Mouse (Mus musculus): ENCODE measurements around the gene Pkd1. TPM values are rescaled to one million over a fixed set of nuclear protein-coding genes. Genes with fewer than 3 reads are reported as not detected.

Gene Pkd1
- polyA plus RNA-seq, 1 experiment from 2014 or later, result 31.6 TPM

DNA sequence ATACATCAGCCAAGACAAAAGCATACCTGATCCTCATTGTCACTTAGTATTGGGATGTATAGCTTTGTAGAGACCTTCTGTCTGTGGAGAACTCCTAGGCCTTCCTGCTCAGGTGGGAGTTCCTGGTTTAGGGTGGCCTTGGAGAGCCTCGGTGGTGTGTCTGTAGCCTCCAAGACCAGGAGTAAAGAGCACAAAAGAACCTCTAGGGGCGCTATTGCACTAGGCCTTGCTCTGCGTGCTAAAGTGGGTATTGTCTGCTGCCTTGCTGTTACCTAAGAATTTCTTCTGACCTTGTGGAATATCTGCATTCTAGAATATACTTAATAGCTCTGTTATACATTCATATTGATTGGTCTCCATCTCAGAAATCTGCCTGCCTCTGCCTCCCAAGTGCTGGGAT is 9.3 kb upstream of the Pkd1 start:
- Histone ChIP-seq H3K4me1 (ENCODE audit: control insufficient read depth, insufficient read depth, low read length) (no peaks in the 10 kb centered on the region), H3K36me3 (ENCODE audit: control insufficient read depth, insufficient read depth, low read length) (no peaks in the 10 kb centered on the region), H3K4me3 (ENCODE audit: low read length) (no peak overlapping the region), H3K27ac (ENCODE audit: low read depth, low read length) (no peak overlapping the region), H3K4me2 (replicated peaks; ENCODE audit: low read depth, low read length) (no peak overlapping the region), H3K27me3 (ENCODE audit: control insufficient read depth, insufficient read depth, low read length) (no peaks in the 10 kb centered on the region), H3K9ac (ENCODE audit: low read depth, low read length) (no peak overlapping the region), H3K9me3 (ENCODE audit: control insufficient read depth, low read length) (no peaks in the 10 kb centered on the region)
- 0 out of 2 replicates have a peak, but pooled peaks have one; percentile 53 for ATAC-seq (ENCODE audit: low FRiP score, low TSS enrichment)
- WGBS, result 8% methylated on average over 3 of the region's 3 CpGs

DNA sequence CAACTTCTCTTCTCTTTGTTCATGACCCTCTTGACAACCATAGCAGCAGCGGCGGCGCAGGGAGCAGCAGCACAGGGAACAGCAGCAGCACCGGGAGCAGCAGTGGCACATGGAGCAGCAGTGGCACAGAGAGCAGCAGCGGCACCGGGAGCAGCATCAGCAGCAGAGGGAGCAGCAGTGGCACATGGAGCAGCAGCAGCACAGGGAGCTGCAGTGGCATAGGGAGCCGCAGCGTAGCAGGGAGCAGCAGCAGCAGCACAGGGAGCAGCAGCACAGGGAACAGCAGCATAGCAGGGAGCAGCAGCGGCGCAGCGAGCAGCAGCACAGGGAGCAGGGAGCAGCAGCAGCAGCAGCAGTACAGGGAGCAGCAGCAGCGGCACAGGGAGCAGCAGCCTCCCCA is 5.0 kb upstream of the Pkd1 start:
- no peak overlapping the region for H3K27ac ChIP-seq (ENCODE audit: low read depth, low read length)
- peak overlapping the region; percentile 26 for H3K4me2 ChIP-seq (replicated peaks; ENCODE audit: low read depth, low read length)
- H3K9me3 ChIP-seq (ENCODE audit: control insufficient read depth, low read length), result no peaks in the 10 kb centered on the region
- no peak overlapping the region for H3K4me3 ChIP-seq (ENCODE audit: low read length)
- H3K9ac ChIP-seq (ENCODE audit: low read depth, low read length), result peak overlapping the region; percentile 28; the same call in 1 of the 2 replicates
- H3K36me3 ChIP-seq (ENCODE audit: control insufficient read depth, insufficient read depth, low read length), result no peaks in the 10 kb centered on the region
- WGBS, result 18% methylated on average over 12 of the region's 12 CpGs
- H3K27me3 ChIP-seq (ENCODE audit: control insufficient read depth, insufficient read depth, low read length), result no peaks in the 10 kb centered on the region; the same call in 1 of the 2 replicates
- no peaks in the 10 kb centered on the region for H3K4me1 ChIP-seq (ENCODE audit: control insufficient read depth, insufficient read depth, low read length)
- ATAC-seq (ENCODE audit: low FRiP score, low TSS enrichment), result no peak

DNA sequence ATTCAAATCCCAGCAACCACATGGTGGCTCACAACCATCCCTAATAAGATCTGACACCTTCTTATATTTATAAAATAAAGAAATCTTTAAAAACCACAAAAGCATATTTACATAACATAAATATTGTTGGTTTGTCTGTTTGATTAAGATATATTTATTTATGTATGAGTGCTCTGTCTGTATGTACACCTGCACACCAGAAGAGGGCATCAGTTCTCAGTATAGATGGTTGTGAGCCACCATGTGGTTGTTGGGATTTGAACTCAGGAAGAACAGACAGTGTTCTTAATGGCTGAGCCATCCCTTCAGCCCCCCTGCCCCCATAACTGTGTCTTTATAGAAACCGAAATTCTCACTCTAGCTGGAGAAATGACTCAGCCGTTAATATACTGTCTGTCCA is 4.4 kb upstream of the Pkd1 start:
- Histone ChIP-seq H3K4me3 (ENCODE audit: low read length) (no peak overlapping the region), H3K27ac (ENCODE audit: low read depth, low read length) (no peak overlapping the region), H3K27me3 (ENCODE audit: control insufficient read depth, insufficient read depth, low read length) (no peaks in the 10 kb centered on the region; the same call in 1 of the 2 replicates), H3K36me3 (ENCODE audit: control insufficient read depth, insufficient read depth, low read length) (no peaks in the 10 kb centered on the region), H3K9me3 (ENCODE audit: control insufficient read depth, low read length) (no peaks in the 10 kb centered on the region), H3K4me2 (replicated peaks; ENCODE audit: low read depth, low read length) (no peak overlapping the region), H3K9ac (ENCODE audit: low read depth, low read length) (no peak overlapping the region), H3K4me1 (ENCODE audit: control insufficient read depth, insufficient read depth, low read length) (no peaks in the 10 kb centered on the region)
- WGBS, result 93% methylated on average over 2 of the region's 2 CpGs
- no peak for ATAC-seq (ENCODE audit: low FRiP score, low TSS enrichment)

DNA sequence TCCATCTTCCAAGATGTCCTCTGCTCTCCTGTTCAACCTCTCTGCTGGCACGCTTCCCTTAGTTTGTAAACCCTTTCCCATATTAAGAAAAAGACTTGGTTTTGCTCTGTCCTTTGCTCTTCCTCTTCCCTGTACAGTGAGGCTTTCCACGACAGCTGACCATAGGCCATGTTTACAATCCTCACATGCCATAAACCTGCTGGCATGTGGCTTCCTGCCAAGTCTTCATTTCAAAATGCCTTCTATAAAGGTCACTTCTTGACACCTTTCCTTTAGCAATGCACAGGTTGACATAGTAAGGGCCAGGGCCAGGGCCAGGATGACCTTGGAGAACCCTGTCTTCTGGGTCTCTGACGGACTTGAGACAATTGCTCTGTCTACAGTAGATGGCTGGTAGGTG is 3.4 kb upstream of the Pkd1 start:
- Histone ChIP-seq H3K36me3 (ENCODE audit: control insufficient read depth, insufficient read depth, low read length) (no peaks in the 10 kb centered on the region), H3K9me3 (ENCODE audit: control insufficient read depth, low read length) (no peaks in the 10 kb centered on the region), H3K9ac (ENCODE audit: low read depth, low read length) (no peak overlapping the region), H3K27me3 (ENCODE audit: control insufficient read depth, insufficient read depth, low read length) (no peaks in the 10 kb centered on the region; the same call in 1 of the 2 replicates), H3K4me2 (replicated peaks; ENCODE audit: low read depth, low read length) (no peak overlapping the region), H3K4me1 (ENCODE audit: control insufficient read depth, insufficient read depth, low read length) (peaks cover 5% of the 10 kb centered on the region; the same call in 1 of the 2 replicates), H3K4me3 (ENCODE audit: low read length) (no peak overlapping the region), H3K27ac (ENCODE audit: low read depth, low read length) (no peak overlapping the region)
- 69% methylated on average over 3 of the region's 3 CpGs for WGBS
- no peak for ATAC-seq (ENCODE audit: low FRiP score, low TSS enrichment)

DNA sequence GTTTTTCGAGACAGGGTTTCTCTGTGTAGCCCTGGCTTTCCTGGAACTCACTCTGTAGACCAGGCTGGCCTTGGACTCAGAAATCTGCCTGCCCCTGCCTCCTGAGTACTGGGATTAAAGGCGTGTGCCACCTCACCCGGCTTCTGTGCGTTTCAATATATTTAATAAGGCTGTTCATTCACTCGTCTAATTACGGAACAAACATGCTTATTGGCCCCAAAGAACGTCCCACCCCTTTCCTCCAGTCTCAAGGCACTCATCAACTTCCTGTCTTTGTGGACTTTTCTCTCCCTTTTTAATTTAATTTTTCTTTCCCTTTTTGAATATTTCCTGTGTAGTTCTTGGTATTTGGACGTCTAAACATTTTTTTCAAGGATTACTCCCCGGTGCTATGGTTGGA is 1.2 kb upstream of the Pkd1 start:
- Histone ChIP-seq H3K4me1 (ENCODE audit: control insufficient read depth, insufficient read depth, low read length) (peaks cover 13% of the 10 kb centered on the region), H3K27me3 (ENCODE audit: control insufficient read depth, insufficient read depth, low read length) (no peaks in the 10 kb centered on the region; the same call in 1 of the 2 replicates), H3K27ac (ENCODE audit: low read depth, low read length) (no peak overlapping the region), H3K4me2 (replicated peaks; ENCODE audit: low read depth, low read length) (peak overlapping the region; percentile 70), H3K9ac (ENCODE audit: low read depth, low read length) (peak overlapping the region; percentile 57; the same call in 1 of the 2 replicates), H3K4me3 (ENCODE audit: low read length) (peak overlapping the region; percentile 86), H3K9me3 (ENCODE audit: control insufficient read depth, low read length) (no peaks in the 10 kb centered on the region), H3K36me3 (ENCODE audit: control insufficient read depth, insufficient read depth, low read length) (no peaks in the 10 kb centered on the region)
- 40% methylated on average over 9 of the region's 9 CpGs for WGBS
- ATAC-seq (ENCODE audit: low FRiP score, low TSS enrichment), result no peak

DNA sequence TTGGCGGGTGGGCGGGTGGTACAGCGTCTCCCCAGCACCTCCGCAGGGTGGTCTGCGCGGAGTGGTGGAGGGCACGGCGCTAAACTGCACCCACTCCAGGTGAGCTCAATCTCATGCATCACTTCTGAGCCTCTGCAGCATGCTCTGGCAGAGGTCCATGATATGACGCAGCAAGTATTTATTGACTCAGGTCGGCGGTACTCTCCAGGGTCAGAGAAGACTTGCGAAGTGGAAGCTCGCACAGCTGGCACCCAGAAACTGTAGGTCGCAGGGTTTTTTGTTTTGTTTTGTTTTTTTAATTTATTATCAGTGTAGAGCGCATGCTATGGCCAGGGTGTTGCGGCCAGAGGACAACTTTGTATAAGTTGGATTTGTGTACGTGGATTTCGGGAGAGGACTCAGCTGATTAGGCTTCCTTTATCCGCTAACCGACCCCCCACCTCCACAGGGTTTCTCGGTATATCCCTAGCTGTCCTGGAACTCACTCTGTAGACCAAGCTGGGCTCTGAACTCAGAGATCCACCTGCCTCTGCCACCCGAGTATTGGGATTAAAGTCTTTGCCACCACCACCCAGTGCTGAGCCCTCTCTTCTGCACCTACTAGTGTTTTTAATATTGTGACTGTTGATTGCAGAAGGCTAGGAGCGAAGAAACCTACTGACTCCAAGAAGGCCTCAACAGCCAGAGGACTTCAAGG is 565 bp upstream of the Pkd1 start:
- H3K9ac ChIP-seq (ENCODE audit: low read depth, low read length), result peak overlapping the region; percentile 57
- ATAC-seq (ENCODE audit: low FRiP score, low TSS enrichment), result peak; percentile 47
- peaks cover 13% of the 10 kb centered on the region for H3K4me1 ChIP-seq (ENCODE audit: control insufficient read depth, insufficient read depth, low read length)
- no peaks in the 10 kb centered on the region; the same call in 1 of the 2 replicates for H3K27me3 ChIP-seq (ENCODE audit: control insufficient read depth, insufficient read depth, low read length)
- H3K4me2 ChIP-seq (replicated peaks; ENCODE audit: low read depth, low read length), result peak overlapping the region; percentile 70
- H3K4me3 ChIP-seq (ENCODE audit: low read length), result peak overlapping the region; percentile 86
- WGBS, result 2% methylated on average over 23 of the region's 23 CpGs
- H3K9me3 ChIP-seq (ENCODE audit: control insufficient read depth, low read length), result no peaks in the 10 kb centered on the region
- no peaks in the 10 kb centered on the region for H3K36me3 ChIP-seq (ENCODE audit: control insufficient read depth, insufficient read depth, low read length)
- 0 out of 2 replicates have a peak overlapping the region, but pooled peaks have one; percentile 17 for H3K27ac ChIP-seq (ENCODE audit: low read depth, low read length)

DNA sequence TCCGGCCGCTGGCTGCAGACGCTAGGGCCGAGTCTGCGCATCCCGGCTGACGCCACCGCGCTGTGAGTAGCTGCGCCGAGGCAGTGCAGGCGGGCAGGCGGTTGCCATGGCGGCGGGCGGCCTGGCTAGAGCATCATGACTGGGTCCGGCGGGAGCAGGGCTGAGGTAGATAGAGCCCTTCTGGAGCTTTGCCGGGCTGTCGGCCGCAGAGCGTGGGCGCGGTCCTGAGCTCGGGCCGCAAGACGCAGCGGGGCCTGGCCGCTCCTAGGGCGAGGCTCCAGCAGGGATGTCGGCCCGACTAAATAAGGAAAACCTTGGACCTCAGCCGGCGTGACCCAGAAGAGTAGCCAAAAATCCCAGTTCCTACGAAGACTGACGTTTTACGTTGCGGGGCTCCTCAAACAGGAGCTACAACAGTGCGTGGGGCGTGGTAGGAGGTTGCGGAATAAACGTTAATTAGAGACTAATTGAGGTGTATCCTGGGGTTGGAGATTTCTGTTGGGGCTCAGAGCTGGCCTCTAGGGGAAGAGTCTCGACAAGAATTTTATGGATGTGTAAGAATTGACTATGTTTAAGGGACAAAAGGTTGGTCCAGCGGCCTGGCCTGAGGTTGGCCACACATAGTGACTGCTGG is 899 bp downstream of the Pkd1 start:
- Histone ChIP-seq H3K4me1 (ENCODE audit: control insufficient read depth, insufficient read depth, low read length) (peaks cover 13% of the 10 kb centered on the region), H3K4me2 (replicated peaks; ENCODE audit: low read depth, low read length) (peak overlapping the region; percentile 90), H3K9me3 (ENCODE audit: control insufficient read depth, low read length) (no peaks in the 10 kb centered on the region), H3K9ac (ENCODE audit: low read depth, low read length) (peak overlapping the region; percentile 93), H3K4me3 (ENCODE audit: low read length) (peak overlapping the region; percentile 86), H3K27ac (ENCODE audit: low read depth, low read length) (peak overlapping the region; percentile 95), H3K27me3 (ENCODE audit: control insufficient read depth, insufficient read depth, low read length) (no peaks in the 10 kb centered on the region; the same call in 1 of the 2 replicates), H3K36me3 (ENCODE audit: control insufficient read depth, insufficient read depth, low read length) (no peaks in the 10 kb centered on the region)
- under 1% methylated on average over 44 of the region's 44 CpGs for WGBS
- ATAC-seq (ENCODE audit: low FRiP score, low TSS enrichment), result peak; percentile 75

DNA sequence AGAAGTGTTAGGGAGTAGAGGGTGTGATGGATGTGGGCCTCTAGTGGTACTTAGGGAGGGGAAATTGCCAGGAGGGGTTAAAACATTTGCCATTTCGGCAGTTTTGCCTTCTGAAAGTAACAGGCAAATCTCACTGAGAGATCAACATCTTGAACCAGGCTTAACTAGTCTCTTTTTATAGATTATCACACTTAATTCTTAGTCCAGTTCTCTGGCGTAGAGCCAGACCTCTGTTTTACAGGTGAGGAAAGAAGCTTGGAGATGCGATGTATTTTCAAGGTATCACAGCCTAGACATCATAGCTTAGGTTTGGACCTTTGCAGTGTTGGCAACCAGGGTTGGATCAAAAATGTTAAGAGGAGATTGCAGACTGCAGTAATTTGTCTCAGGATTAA is 1.4 kb downstream of the Pkd1 start:
- WGBS, result 40% methylated on average over 3 of the region's 3 CpGs
- no peaks in the 10 kb centered on the region for H3K9me3 ChIP-seq (ENCODE audit: control insufficient read depth, low read length)
- H3K27me3 ChIP-seq (ENCODE audit: control insufficient read depth, insufficient read depth, low read length), result no peaks in the 10 kb centered on the region; the same call in 1 of the 2 replicates
- peaks cover 13% of the 10 kb centered on the region for H3K4me1 ChIP-seq (ENCODE audit: control insufficient read depth, insufficient read depth, low read length)
- peak overlapping the region; percentile 86 for H3K4me3 ChIP-seq (ENCODE audit: low read length)
- no peaks in the 10 kb centered on the region for H3K36me3 ChIP-seq (ENCODE audit: control insufficient read depth, insufficient read depth, low read length)
- H3K9ac ChIP-seq (ENCODE audit: low read depth, low read length), result peak overlapping the region; percentile 93; the same call in 1 of the 2 replicates
- H3K27ac ChIP-seq (ENCODE audit: low read depth, low read length), result peak overlapping the region; percentile 95; the same call in 1 of the 2 replicates
- H3K4me2 ChIP-seq (replicated peaks; ENCODE audit: low read depth, low read length), result peak overlapping the region; percentile 90
- no peak for ATAC-seq (ENCODE audit: low FRiP score, low TSS enrichment)

DNA sequence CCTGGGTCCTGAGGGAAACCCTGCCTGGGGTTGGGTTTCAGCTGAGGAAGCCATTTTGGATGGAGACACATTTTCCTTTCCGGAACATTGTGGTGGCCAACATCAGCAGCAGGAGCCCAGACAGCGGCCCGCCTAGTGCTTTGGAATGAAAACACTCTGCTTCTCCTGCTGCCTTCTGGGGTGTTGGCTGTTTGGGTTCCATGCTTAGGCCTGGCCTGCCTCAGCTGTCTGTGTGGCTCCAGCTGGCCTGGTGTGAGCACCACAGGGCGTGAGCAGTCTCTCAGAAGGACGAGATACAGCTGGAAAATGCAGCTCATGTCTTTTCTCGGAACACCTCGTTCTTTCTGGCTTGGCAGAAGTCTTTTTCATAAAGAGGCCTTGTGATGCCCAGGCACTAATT is 7.5 kb downstream of the Pkd1 start:
- Histone ChIP-seq H3K36me3 (ENCODE audit: control insufficient read depth, insufficient read depth, low read length) (no peaks in the 10 kb centered on the region), H3K27ac (ENCODE audit: low read depth, low read length) (no peak overlapping the region), H3K4me1 (ENCODE audit: control insufficient read depth, insufficient read depth, low read length) (peaks cover 2% of the 10 kb centered on the region; the same call in 1 of the 2 replicates), H3K9ac (ENCODE audit: low read depth, low read length) (no peak overlapping the region), H3K4me2 (replicated peaks; ENCODE audit: low read depth, low read length) (no peak overlapping the region), H3K4me3 (ENCODE audit: low read length) (no peak overlapping the region), H3K27me3 (ENCODE audit: control insufficient read depth, insufficient read depth, low read length) (no peaks in the 10 kb centered on the region), H3K9me3 (ENCODE audit: control insufficient read depth, low read length) (no peaks in the 10 kb centered on the region)
- WGBS, result 80% methylated on average over 7 of the region's 7 CpGs
- no peak for ATAC-seq (ENCODE audit: low FRiP score, low TSS enrichment)

All from kidney, embryonic 14.5 days (tissue).